Mouse (Mus musculus): ENCODE measurements around the gene Tha1.

GRCm38 (mm10) chr11:117819095-117819494 lies 54.2 kb downstream of the Tha1 start:
- TF ChIP-seq POLR2A (IDR thresholded peaks at IDR 0.05; ENCODE audit: extremely low read depth, insufficient read depth, low read length): no peak
- no peak for TF ChIP-seq CTCF (IDR thresholded peaks at IDR 0.05; ENCODE audit: extremely low read depth, insufficient read depth, low read length)
